Mouse (Mus musculus) midbrain, postnatal 0 days (tissue): Measurements from ENCODE around the gene Cfap61. TPM values are rescaled to one million over a fixed set of nuclear protein-coding genes. Genes with fewer than 3 reads are reported as not detected.

ENCODE experiments used
- ATAC-seq: fragments of 200-750 bp; cut with Nextera tagmentation; 2 replicates; pipeline ENCODE4 v1.8.0; 2017; ENCODE audit warnings: moderate number of reproducible peaks, mild to moderate bottlenecking, moderate TSS enrichment, moderate library complexity; ENCODE audit not compliant: low FRiP score
- DNase-seq: peaks from one replicate; pipeline ENCODE4 v3.0.0-alpha.2; 2015; ENCODE audit warnings: low spot score
- H3K27ac ChIP-seq: fragments of 300-500 bp; sonication (generic); 2 replicates; pipeline ENCODE4 v1.5.1; 2014; ENCODE audit warnings: low read depth, mild to moderate bottlenecking, low read length, mixed read lengths
- H3K27me3 ChIP-seq: fragments of 300-500 bp; sonication (generic); 2 replicates; pipeline ENCODE4 v1.6.1; 2014; ENCODE audit warnings: low read length, control low read depth, mixed read lengths; ENCODE audit not compliant: insufficient read depth
- H3K36me3 ChIP-seq: fragments of 300-500 bp; sonication (generic); 2 replicates; pipeline ENCODE4 v1.6.1; 2014; ENCODE audit warnings: low read length, control low read depth, mixed read lengths; ENCODE audit not compliant: insufficient read depth
- H3K4me1 ChIP-seq: fragments of 300-500 bp; sonication (generic); 2 replicates; pipeline ENCODE4 v1.6.1; 2014; ENCODE audit warnings: mild to moderate bottlenecking, control low read depth, antibody characterized with exemption, low read length, mixed read lengths; ENCODE audit not compliant: insufficient read depth
- H3K4me2 ChIP-seq: fragments of 300-500 bp; sonication (generic); 2 replicates; pipeline ENCODE4 v1.6.1; 2014; ENCODE audit warnings: low read depth, mild to moderate bottlenecking, low read length, mixed read lengths; ENCODE audit not compliant: poor library complexity, severe bottlenecking
- H3K4me3 ChIP-seq: fragments of 300-500 bp; sonication (generic); 2 replicates; pipeline ENCODE4 v1.5.1; 2014; ENCODE audit warnings: low read depth, mild to moderate bottlenecking, low read length, moderate library complexity
- H3K9ac ChIP-seq: fragments of 300-500 bp; sonication (generic); replicated peaks from 2 replicates; pipeline ENCODE4 v1.6.1; 2014; ENCODE audit warnings: mild to moderate bottlenecking, low read length, moderate library complexity, mixed read lengths; ENCODE audit not compliant: poor library complexity, severe bottlenecking
- H3K9me3 ChIP-seq: fragments of 300-500 bp; sonication (generic); 2 replicates; pipeline ENCODE4 v1.6.1; 2016; ENCODE audit warnings: low read length, control low read depth
- CTCF ChIP-seq: IDR thresholded peaks from 2 replicates; pipeline ENCODE4 v1.5.1; 2016; ENCODE audit warnings: antibody characterized with exemption, mild to moderate bottlenecking
- WGBS: fragments of 180-500 bp; shearing (Covaris S2); extraction: QIAGEN DNeasy Blood & Tissue Kit; methylation state at CpG from one replicate; pipeline ENCODE4 v1.1.7; 2014; 5-methylcytosine and 5-hydroxymethylcytosine counted together
- polyA plus RNA-seq: library from polyadenylated mRNA; unstranded; fragments of >200 nt; fragmentation: Nextera tagmentation; extraction: Ambion mirVana; gene quantifications from 2 replicates; pipeline ENCODE4 v1.2.1, GENCODE M21; 2015
- total RNA-seq: library from RNA; depleted of rRNA; stranded (reverse); fragments of >200 nt; gene quantifications from 2 replicates; pipeline ENCODE4 v1.2.3, GENCODE M21; 2014

The Cfap61 gene
- total and polyA plus RNA-seq, 2 experiments from 2014 or later = 2.5 to 3.7 TPM

DNA sequence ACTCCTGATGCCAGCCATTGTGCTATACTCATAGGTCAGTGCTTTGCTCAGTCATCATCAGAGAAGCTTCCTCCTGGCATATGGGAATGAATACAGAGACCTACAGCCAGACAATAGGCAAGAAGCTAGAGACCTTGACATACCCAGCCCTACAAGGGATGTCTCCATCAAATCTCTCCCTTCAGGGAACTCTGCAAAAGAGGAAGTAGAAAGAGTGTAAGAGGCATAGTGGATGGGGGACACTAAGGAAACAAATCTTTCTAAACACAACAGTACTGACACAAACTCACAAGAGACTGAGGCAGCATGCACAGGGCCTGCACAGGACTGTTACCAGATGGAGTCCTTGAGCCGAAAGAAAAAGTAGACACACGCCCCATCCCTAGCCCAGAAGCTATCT is 190.5 kb downstream of the Cfap61 start:
- Histone ChIP-seq H3K36me3 (no peaks in the 10 kb centered on the region), H3K9ac (no peak overlapping the region), H3K4me2 (no peak overlapping the region), H3K27ac (no peak overlapping the region), H3K9me3 (no peaks in the 10 kb centered on the region), H3K4me3 (no peak overlapping the region), H3K4me1 (no peaks in the 10 kb centered on the region), H3K27me3 (no peaks in the 10 kb centered on the region)
- ATAC-seq = no peak
- no peak for TF ChIP-seq CTCF
- 87% methylated on average over 2 of the region's 2 CpGs for WGBS
- DNase-seq = no peak

DNA sequence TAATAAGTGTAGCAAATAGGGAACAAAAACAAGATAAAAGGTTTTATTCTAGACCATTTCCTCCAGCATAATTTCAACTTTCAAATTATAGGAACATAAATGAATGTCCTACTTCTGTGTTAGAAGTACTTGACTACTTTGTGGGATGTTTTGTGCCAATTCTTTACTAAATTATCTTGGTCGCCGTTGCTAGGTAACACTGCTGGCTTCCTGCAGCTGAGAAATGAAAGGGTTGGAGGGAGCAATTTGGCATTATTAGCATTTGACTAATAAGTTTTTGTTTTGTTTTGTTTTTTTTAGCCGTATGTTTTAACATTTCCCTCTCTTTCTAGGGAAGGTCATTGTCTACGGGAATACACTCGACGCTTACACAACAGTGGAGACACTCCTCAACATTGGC is 194.0 kb downstream of the Cfap61 start:
- no peak overlapping the region for H3K9ac ChIP-seq
- H3K27ac ChIP-seq = no peak overlapping the region
- no peaks in the 10 kb centered on the region for H3K4me1 ChIP-seq
- H3K27me3 ChIP-seq = no peaks in the 10 kb centered on the region
- DNase-seq (peak; percentile 28), ATAC-seq (no peak)
- H3K9me3 ChIP-seq = no peaks in the 10 kb centered on the region
- H3K4me3 ChIP-seq = no peak overlapping the region
- no peaks in the 10 kb centered on the region for H3K36me3 ChIP-seq
- no peak for TF ChIP-seq CTCF
- 57% methylated on average over 6 of the region's 6 CpGs for WGBS
- H3K4me2 ChIP-seq = no peak overlapping the region

- Histone ChIP-seq H3K4me2 (no peak overlapping the region), H3K9me3 (no peaks in the 10 kb centered on the region), H3K27ac (no peak overlapping the region), H3K27me3 (no peaks in the 10 kb centered on the region), H3K4me1 (no peaks in the 10 kb centered on the region), H3K4me3 (no peak overlapping the region), H3K36me3 (no peaks in the 10 kb centered on the region), H3K9ac (no peak overlapping the region)
- ATAC-seq = no peak
- no peak for TF ChIP-seq CTCF
- DNase-seq = no peak
- 96% methylated on average over 3 of the region's 3 CpGs for WGBS
Measured at GRCm38 (mm10) chr2:146130514-146130913, 195.9 kb downstream of the Cfap61 start.

DNA sequence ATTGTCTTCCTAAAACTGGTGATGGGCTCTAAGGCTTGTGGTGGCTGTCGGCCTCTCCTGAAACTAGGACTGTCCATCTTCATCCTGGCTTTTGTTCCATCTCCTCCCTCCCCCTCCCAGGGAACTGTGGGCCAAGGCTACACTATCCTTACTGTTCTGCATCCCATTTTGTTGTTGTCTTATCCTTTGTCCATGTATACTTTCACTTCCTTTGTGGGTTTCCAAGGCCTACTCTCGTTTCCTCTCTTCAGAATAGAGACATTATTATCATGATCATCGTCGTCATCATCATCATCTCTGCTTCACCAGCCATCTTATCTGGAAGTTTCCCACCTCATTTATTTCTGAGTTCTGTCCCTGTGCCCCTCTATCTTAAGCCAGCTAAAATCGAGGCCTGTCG is 199.7 kb downstream of the Cfap61 start:
- H3K27me3 ChIP-seq = no peaks in the 10 kb centered on the region
- H3K9ac ChIP-seq = no peak overlapping the region
- H3K36me3 ChIP-seq = no peaks in the 10 kb centered on the region
- H3K4me2 ChIP-seq = no peak overlapping the region
- no peaks in the 10 kb centered on the region for H3K4me1 ChIP-seq
- no peak overlapping the region for H3K4me3 ChIP-seq
- TF ChIP-seq CTCF = no peak
- no peak overlapping the region for H3K27ac ChIP-seq
- DNase-seq (no peak), ATAC-seq (no peak)
- no peaks in the 10 kb centered on the region for H3K9me3 ChIP-seq
- WGBS = 89% methylated on average over 6 of the region's 6 CpGs

- WGBS = 87% methylated on average over 3 of the region's 3 CpGs
- H3K9me3 ChIP-seq = no peaks in the 10 kb centered on the region
- ATAC-seq = no peak
- H3K27me3 ChIP-seq = no peaks in the 10 kb centered on the region
- no peak overlapping the region for H3K4me3 ChIP-seq
- TF ChIP-seq CTCF = no peak
- no peak for DNase-seq
- no peaks in the 10 kb centered on the region for H3K4me1 ChIP-seq
- no peak overlapping the region for H3K27ac ChIP-seq
- no peak overlapping the region for H3K4me2 ChIP-seq
- H3K9ac ChIP-seq = no peak overlapping the region
- no peaks in the 10 kb centered on the region for H3K36me3 ChIP-seq
Measured at GRCm38 (mm10) chr2:146140711-146141110, 206.1 kb downstream of the Cfap61 start.

DNA sequence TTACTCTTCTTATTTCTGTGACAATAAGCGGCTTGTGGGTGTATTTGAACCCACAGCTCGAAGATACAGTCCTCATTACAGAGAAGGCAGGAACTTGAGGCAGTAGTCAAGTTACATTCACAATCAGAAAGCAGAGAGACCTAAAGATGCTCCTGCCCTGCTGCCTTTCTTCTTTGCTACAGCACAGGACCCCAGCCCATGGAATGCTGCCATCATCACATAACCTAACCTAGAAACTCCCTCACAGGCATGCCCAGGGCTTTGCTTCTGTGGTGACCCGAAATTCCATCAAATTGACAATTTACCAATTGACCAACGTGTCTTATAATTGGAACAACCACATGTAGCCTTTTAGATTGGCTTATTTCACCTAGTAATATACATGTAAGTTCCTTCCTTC is 212.7 kb downstream of the Cfap61 start:
- 84% methylated on average over 4 of the region's 4 CpGs for WGBS
- Histone ChIP-seq H3K4me1 (no peaks in the 10 kb centered on the region), H3K36me3 (no peaks in the 10 kb centered on the region), H3K27me3 (no peaks in the 10 kb centered on the region), H3K4me2 (no peak overlapping the region), H3K4me3 (no peak overlapping the region), H3K27ac (no peak overlapping the region), H3K9ac (no peak overlapping the region), H3K9me3 (no peaks in the 10 kb centered on the region)
- DNase-seq (no peak), ATAC-seq (no peak)
- TF ChIP-seq CTCF = no peak
